Mouse (Mus musculus): ENCODE data around the gene Slc4a10. TPM values are rescaled to one million over a fixed set of nuclear protein-coding genes. Genes with fewer than 3 reads are reported as not detected.

Slc4a10 gene
- total and polyA plus RNA-seq, 2 experiments from 2014 or later, result 27.7 to 65.4 TPM

DNA sequence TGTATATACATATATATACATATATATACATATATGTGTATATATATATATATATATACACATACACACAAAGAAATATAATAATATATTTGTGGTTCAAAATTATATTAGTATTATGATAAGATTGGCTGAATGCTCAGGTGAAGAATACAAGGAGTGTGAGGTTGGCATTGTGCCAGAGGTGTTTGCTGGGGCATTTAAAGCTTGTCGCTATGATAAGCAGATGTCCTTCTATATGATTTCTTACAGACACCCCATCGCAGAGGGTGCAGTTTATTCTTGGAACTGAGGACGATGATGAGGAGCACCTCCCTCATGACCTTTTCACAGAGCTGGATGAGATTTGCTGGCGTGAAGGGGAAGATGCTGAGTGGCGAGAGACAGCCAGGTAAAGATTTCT lies 164.8 kb downstream of the Slc4a10 start:
- no peak for ATAC-seq (ENCODE audit: low FRiP score)
- Histone ChIP-seq H3K4me1 (ENCODE audit: insufficient read depth, low read length) (no peaks in the 10 kb centered on the region), H3K36me3 (ENCODE audit: insufficient read depth, low read length) (no peaks in the 10 kb centered on the region), H3K4me2 (ENCODE audit: low read depth, low read length, poor library complexity, severe bottlenecking) (no peak overlapping the region), H3K4me3 (ENCODE audit: low read depth, low read length) (no peak overlapping the region), H3K27me3 (ENCODE audit: insufficient read depth, low read length) (no peaks in the 10 kb centered on the region), H3K9ac (replicated peaks; ENCODE audit: low read length, poor library complexity, severe bottlenecking) (no peak overlapping the region), H3K9me3 (ENCODE audit: low read length) (no peaks in the 10 kb centered on the region), H3K27ac (ENCODE audit: low read depth, low read length) (no peak overlapping the region)
- TF ChIP-seq CTCF (IDR thresholded peaks at IDR 0.05), result no peak
- DNase-seq (ENCODE audit: low spot score), result no peak
- 78% methylated on average over 5 of the region's 5 CpGs for WGBS

DNA sequence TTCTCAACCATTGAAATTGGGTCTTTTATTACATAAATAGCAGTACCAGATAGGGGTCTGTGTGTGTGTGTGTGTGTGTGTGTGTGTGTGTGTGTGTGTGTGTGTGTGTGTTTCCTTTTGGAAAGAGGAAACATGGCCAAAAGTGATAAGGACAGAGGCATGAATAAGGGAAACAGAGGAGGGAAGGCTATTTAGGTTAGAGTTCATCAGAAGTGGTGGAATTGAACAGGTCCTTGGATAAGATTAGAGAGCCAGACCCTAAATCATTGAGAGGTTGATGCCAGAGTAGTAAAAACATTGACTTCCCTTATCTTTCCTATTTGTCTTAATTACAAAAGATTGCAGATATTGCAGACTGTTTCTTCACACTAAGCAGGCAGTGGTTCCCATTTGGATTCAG lies 181.3 kb downstream of the Slc4a10 start:
- ATAC-seq (ENCODE audit: low FRiP score) (no peak), DNase-seq (ENCODE audit: low spot score) (no peak)
- H3K27ac ChIP-seq (ENCODE audit: low read depth, low read length), result no peak overlapping the region
- no peak for TF ChIP-seq CTCF (IDR thresholded peaks at IDR 0.05)
- H3K27me3 ChIP-seq (ENCODE audit: insufficient read depth, low read length), result no peaks in the 10 kb centered on the region
- H3K4me1 ChIP-seq (ENCODE audit: insufficient read depth, low read length), result no peaks in the 10 kb centered on the region
- no peaks in the 10 kb centered on the region for H3K36me3 ChIP-seq (ENCODE audit: insufficient read depth, low read length)
- H3K9ac ChIP-seq (replicated peaks; ENCODE audit: low read length, poor library complexity, severe bottlenecking), result no peak overlapping the region
- no peak overlapping the region for H3K4me2 ChIP-seq (ENCODE audit: low read depth, low read length, poor library complexity, severe bottlenecking)
- no peak overlapping the region for H3K4me3 ChIP-seq (ENCODE audit: low read depth, low read length)
- H3K9me3 ChIP-seq (ENCODE audit: low read length), result no peaks in the 10 kb centered on the region

DNA sequence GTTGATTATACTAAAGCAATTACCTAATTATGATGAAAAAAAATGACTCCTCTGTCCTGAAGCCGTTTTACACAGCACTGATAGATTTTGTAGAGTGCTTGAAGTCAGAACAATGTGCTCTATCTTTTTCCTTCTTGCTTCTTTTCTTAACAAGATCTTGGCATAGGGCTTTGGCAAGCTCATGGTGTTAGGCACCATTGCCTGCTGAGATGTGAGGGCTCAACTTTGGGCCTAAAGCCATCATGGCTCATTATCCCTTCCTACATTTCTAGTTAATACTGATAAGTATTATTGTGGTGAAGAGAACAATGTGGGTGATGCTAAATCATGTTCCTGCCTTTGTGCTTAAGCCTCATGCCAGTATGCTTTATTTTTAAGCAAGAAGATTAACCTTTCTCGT lies 185.0 kb downstream of the Slc4a10 start:
- Histone ChIP-seq H3K27ac (ENCODE audit: low read depth, low read length) (no peak overlapping the region), H3K36me3 (ENCODE audit: insufficient read depth, low read length) (no peaks in the 10 kb centered on the region), H3K27me3 (ENCODE audit: insufficient read depth, low read length) (no peaks in the 10 kb centered on the region), H3K4me2 (ENCODE audit: low read depth, low read length, poor library complexity, severe bottlenecking) (no peak overlapping the region), H3K4me3 (ENCODE audit: low read depth, low read length) (no peak overlapping the region), H3K9ac (replicated peaks; ENCODE audit: low read length, poor library complexity, severe bottlenecking) (no peak overlapping the region), H3K9me3 (ENCODE audit: low read length) (no peaks in the 10 kb centered on the region), H3K4me1 (ENCODE audit: insufficient read depth, low read length) (no peaks in the 10 kb centered on the region)
- TF ChIP-seq CTCF (IDR thresholded peaks at IDR 0.05), result no peak
- DNase-seq (ENCODE audit: low spot score), result no peak
- no peak for ATAC-seq (ENCODE audit: low FRiP score)
- 80% methylated on average over 2 of the region's 2 CpGs for WGBS

DNA sequence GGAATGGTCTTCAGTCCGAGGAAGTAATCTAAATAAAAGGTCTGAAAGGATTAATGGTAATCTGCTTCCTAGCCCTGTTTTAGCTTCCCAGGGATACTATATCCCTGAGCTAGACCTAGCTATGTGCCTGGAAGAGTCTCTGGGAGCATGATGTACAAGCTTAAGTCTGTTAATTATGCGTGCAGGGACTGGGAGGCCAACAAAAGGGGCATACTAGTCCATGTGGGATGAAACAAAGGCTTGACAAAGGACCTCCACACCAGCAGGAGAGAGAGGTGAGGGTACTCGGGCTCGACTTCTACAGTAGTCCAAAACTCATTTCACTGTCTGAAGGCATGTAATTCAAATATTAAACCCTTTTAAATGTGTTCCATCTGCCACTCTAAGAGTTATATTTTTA lies 197.9 kb downstream of the Slc4a10 start:
- H3K27me3 ChIP-seq (ENCODE audit: insufficient read depth, low read length), result no peaks in the 10 kb centered on the region
- no peaks in the 10 kb centered on the region for H3K4me1 ChIP-seq (ENCODE audit: insufficient read depth, low read length)
- no peaks in the 10 kb centered on the region for H3K36me3 ChIP-seq (ENCODE audit: insufficient read depth, low read length)
- no peak overlapping the region for H3K4me2 ChIP-seq (ENCODE audit: low read depth, low read length, poor library complexity, severe bottlenecking)
- no peak overlapping the region for H3K9ac ChIP-seq (replicated peaks; ENCODE audit: low read length, poor library complexity, severe bottlenecking)
- ATAC-seq (ENCODE audit: low FRiP score) (no peak), DNase-seq (ENCODE audit: low spot score) (no peak)
- no peak overlapping the region for H3K4me3 ChIP-seq (ENCODE audit: low read depth, low read length)
- no peaks in the 10 kb centered on the region for H3K9me3 ChIP-seq (ENCODE audit: low read length)
- H3K27ac ChIP-seq (ENCODE audit: low read depth, low read length), result no peak overlapping the region
- 12% methylated on average over 4 of the region's 4 CpGs for WGBS
- no peak for TF ChIP-seq CTCF (IDR thresholded peaks at IDR 0.05)

DNA sequence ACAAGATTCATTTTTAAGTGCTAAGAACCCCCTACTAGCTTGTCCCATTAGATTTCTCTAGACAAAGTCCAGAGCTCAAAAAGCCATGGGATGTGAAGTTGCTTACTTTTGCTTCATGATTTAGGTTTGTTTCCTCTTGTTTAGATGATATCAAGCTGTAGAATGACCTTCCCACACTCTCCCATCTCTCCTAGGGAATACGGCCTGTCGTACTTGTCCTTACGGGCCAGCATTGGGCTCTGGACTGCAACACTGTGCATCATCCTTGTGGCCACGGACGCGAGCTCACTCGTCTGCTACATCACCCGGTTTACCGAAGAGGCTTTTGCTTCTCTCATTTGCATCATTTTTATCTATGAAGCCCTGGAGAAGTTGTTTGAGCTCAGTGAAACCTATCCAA lies 222.2 kb downstream of the Slc4a10 start:
- Histone ChIP-seq H3K9ac (replicated peaks; ENCODE audit: low read length, poor library complexity, severe bottlenecking) (no peak overlapping the region), H3K4me3 (ENCODE audit: low read depth, low read length) (no peak overlapping the region), H3K4me2 (ENCODE audit: low read depth, low read length, poor library complexity, severe bottlenecking) (no peak overlapping the region), H3K27ac (ENCODE audit: low read depth, low read length) (no peak overlapping the region), H3K27me3 (ENCODE audit: insufficient read depth, low read length) (no peaks in the 10 kb centered on the region), H3K36me3 (ENCODE audit: insufficient read depth, low read length) (peaks cover 3% of the 10 kb centered on the region; the same call in 1 of the 2 replicates), H3K4me1 (ENCODE audit: insufficient read depth, low read length) (no peaks in the 10 kb centered on the region), H3K9me3 (ENCODE audit: low read length) (no peaks in the 10 kb centered on the region)
- no peak for TF ChIP-seq CTCF (IDR thresholded peaks at IDR 0.05)
- 96% methylated on average over 9 of the region's 9 CpGs for WGBS
- ATAC-seq (ENCODE audit: low FRiP score), result no peak
- DNase-seq (ENCODE audit: low spot score), result no peak

DNA sequence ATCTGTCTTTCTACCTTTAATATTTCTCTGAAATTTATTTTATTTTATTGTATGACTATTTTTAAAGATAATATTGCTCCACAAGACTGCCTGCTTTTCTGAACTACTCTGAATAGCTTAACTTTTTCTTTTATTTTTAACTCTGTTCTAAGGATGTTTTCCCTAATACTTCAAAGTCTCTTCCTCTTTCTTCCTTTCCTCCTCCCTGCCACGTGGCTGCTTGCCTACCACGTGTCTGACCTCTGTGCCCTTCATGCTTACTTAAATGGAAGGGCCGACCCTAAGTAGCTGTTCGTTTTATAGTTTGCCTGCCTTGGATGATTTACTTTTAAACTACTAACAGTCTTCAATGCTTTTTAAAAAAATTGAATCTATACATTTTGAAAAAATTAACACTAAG lies 225.6 kb downstream of the Slc4a10 start:
- Histone ChIP-seq H3K27ac (ENCODE audit: low read depth, low read length) (no peak overlapping the region), H3K4me2 (ENCODE audit: low read depth, low read length, poor library complexity, severe bottlenecking) (no peak overlapping the region), H3K4me3 (ENCODE audit: low read depth, low read length) (no peak overlapping the region), H3K36me3 (ENCODE audit: insufficient read depth, low read length) (peaks cover 3% of the 10 kb centered on the region; the same call in 1 of the 2 replicates), H3K4me1 (ENCODE audit: insufficient read depth, low read length) (no peaks in the 10 kb centered on the region), H3K9ac (replicated peaks; ENCODE audit: low read length, poor library complexity, severe bottlenecking) (no peak overlapping the region), H3K27me3 (ENCODE audit: insufficient read depth, low read length) (no peaks in the 10 kb centered on the region), H3K9me3 (ENCODE audit: low read length) (no peaks in the 10 kb centered on the region)
- 62% methylated on average over 4 of the region's 4 CpGs for WGBS
- TF ChIP-seq CTCF (IDR thresholded peaks at IDR 0.05), result no peak
- ATAC-seq (ENCODE audit: low FRiP score) (no peak), DNase-seq (ENCODE audit: low spot score) (no peak)

Data from midbrain, postnatal 0 days (tissue).